Mouse (Mus musculus): Measurements from ENCODE around the gene Gpr68. TPM values are rescaled to one million over a fixed set of nuclear protein-coding genes. Genes with fewer than 3 reads are reported as not detected.

The Gpr68 gene
- polyA plus RNA-seq, 1 experiment from 2014 or later, result 0.85 TPM

GRCm38 (mm10) chr12:100837208-100837607 lies 70.8 kb downstream of the Gpr68 start:
- no peak overlapping the region for H3K4me2 ChIP-seq (ENCODE audit: low read depth, low read length)
- 68% methylated on average over 3 of the region's 3 CpGs for WGBS
- no peaks in the 10 kb centered on the region for H3K9me3 ChIP-seq (replicated peaks; ENCODE audit: control insufficient read depth, low read length)
- ATAC-seq (ENCODE audit: insufficient read depth, low FRiP score), result no peak
- no peak overlapping the region for H3K27ac ChIP-seq (ENCODE audit: low read length)
- no peak overlapping the region for H3K9ac ChIP-seq (ENCODE audit: low read length)
- H3K27me3 ChIP-seq (ENCODE audit: control insufficient read depth, insufficient read depth, low read length), result no peaks in the 10 kb centered on the region
- no peak overlapping the region for H3K4me3 ChIP-seq (replicated peaks; ENCODE audit: low read length)
- H3K36me3 ChIP-seq (ENCODE audit: control insufficient read depth, insufficient read depth, low read length), result no peaks in the 10 kb centered on the region
- no peaks in the 10 kb centered on the region for H3K4me1 ChIP-seq (ENCODE audit: control insufficient read depth, insufficient read depth, low read length)

GRCm38 (mm10) chr12:100831629-100832325 lies 76.2 kb downstream of the Gpr68 start:
- WGBS, result 71% methylated on average over 8 of the region's 8 CpGs
- ATAC-seq (ENCODE audit: insufficient read depth, low FRiP score), result no peak
- H3K27me3 ChIP-seq (ENCODE audit: control insufficient read depth, insufficient read depth, low read length), result no peaks in the 10 kb centered on the region

GRCm38 (mm10) chr12:100831021-100831420 lies 77.0 kb downstream of the Gpr68 start:
- Histone ChIP-seq H3K9me3 (replicated peaks; ENCODE audit: control insufficient read depth, low read length) (no peaks in the 10 kb centered on the region), H3K4me1 (ENCODE audit: control insufficient read depth, insufficient read depth, low read length) (no peaks in the 10 kb centered on the region), H3K27ac (ENCODE audit: low read length) (no peak overlapping the region), H3K9ac (ENCODE audit: low read length) (no peak overlapping the region), H3K4me2 (ENCODE audit: low read depth, low read length) (no peak overlapping the region), H3K27me3 (ENCODE audit: control insufficient read depth, insufficient read depth, low read length) (no peaks in the 10 kb centered on the region), H3K36me3 (ENCODE audit: control insufficient read depth, insufficient read depth, low read length) (no peaks in the 10 kb centered on the region), H3K4me3 (replicated peaks; ENCODE audit: low read length) (no peak overlapping the region)
- 80% methylated on average over 2 of the region's 2 CpGs for WGBS
- no peak for ATAC-seq (ENCODE audit: insufficient read depth, low FRiP score)

More at GRCm38 (mm10) chr12:100831629-100832325, 76.2 kb downstream of the Gpr68 start:
- no peak overlapping the region for H3K9ac ChIP-seq (ENCODE audit: low read length)
- H3K4me2 ChIP-seq (ENCODE audit: low read depth, low read length), result no peak overlapping the region
- no peak overlapping the region for H3K27ac ChIP-seq (ENCODE audit: low read length)
- no peaks in the 10 kb centered on the region for H3K4me1 ChIP-seq (ENCODE audit: control insufficient read depth, insufficient read depth, low read length)
- no peak overlapping the region for H3K4me3 ChIP-seq (replicated peaks; ENCODE audit: low read length)
- no peaks in the 10 kb centered on the region for H3K36me3 ChIP-seq (ENCODE audit: control insufficient read depth, insufficient read depth, low read length)
- no peaks in the 10 kb centered on the region for H3K9me3 ChIP-seq (replicated peaks; ENCODE audit: control insufficient read depth, low read length)

Other genes starting within 250 kb of the Gpr68 start
- 3.0 and 3.6 TPM in 2 replicates for gene Rps6ka5, start 181.2 kb downstream of the Gpr68 start, polyA plus RNA-seq (2015; fragmentation: Nextera tagmentation; extraction: Ambion mirVana)
- 4.9 and 5.0 TPM in 2 replicates for gene Dglucy, start 129.1 kb downstream of the Gpr68 start, polyA plus RNA-seq (2015; fragmentation: Nextera tagmentation; extraction: Ambion mirVana)
- gene Ccdc88c, start 120.9 kb upstream of the Gpr68 start, polyA plus RNA-seq (2015; fragmentation: Nextera tagmentation; extraction: Ambion mirVana), result 8.3 and 11.1 TPM in 2 replicates
- gene Ppp4r3a, start 175.5 kb upstream of the Gpr68 start, polyA plus RNA-seq (2015; fragmentation: Nextera tagmentation; extraction: Ambion mirVana), result 21.7 and 28.2 TPM in 2 replicates

Measured in stomach, embryonic 16.5 days (tissue).